Mouse (Mus musculus) macrophage (primary cell): ENCODE data around the gene 1700013G24Rik. TPM values are rescaled to one million over a fixed set of nuclear protein-coding genes. Genes with fewer than 3 reads are reported as not detected.

Source experiments
- H3K27ac ChIP-seq: fragments of 350-480 bp; formaldehyde crosslinking; 2 replicates; pipeline ENCODE4 v1.9.0; 2021
- H3K36me3 ChIP-seq: fragments of 350-480 bp; formaldehyde crosslinking; 2 replicates; pipeline ENCODE4 v1.9.0; 2021; ENCODE audit errors: inconsistent target
- H3K4me3 ChIP-seq: fragments of 350-480 bp; formaldehyde crosslinking; 2 replicates; pipeline ENCODE4 v1.9.0; 2021; ENCODE audit errors: inconsistent target
- H3K79me2 ChIP-seq: fragments of 350-480 bp; formaldehyde crosslinking; 2 replicates; pipeline ENCODE4 v1.9.0; 2021; ENCODE audit errors: inconsistent target
- WGBS: methylation state at CpG from one replicate; pipeline ENCODE4 v1.1.7; 2026; ENCODE audit warnings: inconsistent platforms; ENCODE audit not compliant: missing documents; 5-methylcytosine and 5-hydroxymethylcytosine counted together
- polyA plus RNA-seq: library from polyadenylated mRNA; stranded (reverse); fragments of 250-400 nt; gene quantifications from 3 replicates; pipeline ENCODE4 v1.2.4, GENCODE M21; 2018; ENCODE audit warnings: inconsistent platforms

The 1700013G24Rik gene
- polyA plus RNA-seq, 1 experiment from 2014 or later, result not detected

- H3K36me3 ChIP-seq, result no peaks in the 10 kb centered on the region
- no peak overlapping the region for H3K4me3 ChIP-seq
- WGBS, result 65% methylated on average over 6 of the region's 6 CpGs
- no peaks in the 10 kb centered on the region for H3K79me2 ChIP-seq
- H3K27ac ChIP-seq, result no peak overlapping the region
These were observed 50.5 kb downstream of the 1700013G24Rik start for GRCm38 (mm10) chr4:137503509-137503971.

Other genes with a start within 250 kb of the 1700013G24Rik start
- gene Wnt4, start 175.8 kb upstream of the 1700013G24Rik start, polyA plus RNA-seq, result not detected in 3 replicates
- gene Cdc42, start 95.6 kb upstream of the 1700013G24Rik start, polyA plus RNA-seq, result 706 to 958 TPM (median 881 TPM) in 3 replicates
- not detected in 3 replicates for gene Cela3a, start 43.5 kb upstream of the 1700013G24Rik start, polyA plus RNA-seq
- gene Cela3b, start 22.7 kb upstream of the 1700013G24Rik start, polyA plus RNA-seq, result not detected in 3 replicates
- 0.06 to 0.37 TPM (median 0.14 TPM) in 3 replicates for gene Hspg2, start 15.5 kb downstream of the 1700013G24Rik start, polyA plus RNA-seq
- gene Ldlrad2, start 121.3 kb downstream of the 1700013G24Rik start, polyA plus RNA-seq, result not detected in 3 replicates
- 41.3 to 73.5 TPM (median 61.8 TPM) in 3 replicates for gene Usp48, start 140.5 kb downstream of the 1700013G24Rik start, polyA plus RNA-seq
- gene Rap1gap, start 211.4 kb downstream of the 1700013G24Rik start, polyA plus RNA-seq, result 0.75 to 3.4 TPM (median 1.3 TPM) in 3 replicates